Mouse (Mus musculus) erythroblast, adult 5-6 weeks (primary cell): Measurements from ENCODE around the gene Kat5. TPM values are rescaled to one million over a fixed set of nuclear protein-coding genes. Genes with fewer than 3 reads are reported as not detected.

Experiments
- ATAC-seq: replicated peaks from 2 replicates; pipeline ENCODE4 v1.8.0; 2016; ENCODE audit warnings: moderate number of reproducible peaks, mild to moderate bottlenecking, moderate TSS enrichment, inconsistent platforms; ENCODE audit not compliant: poor library complexity, low FRiP score, severe bottlenecking
- total RNA-seq, 2 experiments: library from RNA; stranded (forward) in 1 of 2; stranded (reverse) in 1 of 2; fragments of 150-400 nt in 1 of 2; fragments of 200-764, 138-1000 nt in 1 of 2; gene quantifications; 2 replicates each; pipeline versions ENCODE4 v1.2.3 to v1.2.4; 2015 to 2017; ENCODE audit warnings: low replicate concordance in 2 of 2

Kat5 gene
- total RNA-seq, 2 experiments from 2014 or later = 11.3 to 28.9 TPM

DNA sequence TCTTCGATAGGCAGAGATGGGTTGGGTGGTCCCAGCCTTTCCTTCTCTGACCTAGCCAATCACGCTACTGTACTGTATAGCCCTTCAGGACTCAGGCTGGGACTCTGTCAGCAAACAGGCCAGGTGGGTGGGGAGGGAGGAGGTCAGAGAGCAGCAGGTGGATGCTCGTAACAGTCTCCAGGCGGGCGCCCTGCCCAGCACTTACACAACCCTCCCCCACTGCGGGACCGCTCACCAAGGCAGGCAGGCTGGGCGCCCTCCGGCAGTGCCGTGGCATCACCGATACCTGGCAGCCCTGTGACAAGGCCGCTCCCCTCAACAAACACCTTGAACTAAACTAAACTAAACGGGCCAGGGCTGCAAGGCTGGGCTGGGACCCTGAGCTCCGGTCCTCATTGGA, 55.8 kb downstream of the Kat5 start:
- no peak for ATAC-seq

DNA sequence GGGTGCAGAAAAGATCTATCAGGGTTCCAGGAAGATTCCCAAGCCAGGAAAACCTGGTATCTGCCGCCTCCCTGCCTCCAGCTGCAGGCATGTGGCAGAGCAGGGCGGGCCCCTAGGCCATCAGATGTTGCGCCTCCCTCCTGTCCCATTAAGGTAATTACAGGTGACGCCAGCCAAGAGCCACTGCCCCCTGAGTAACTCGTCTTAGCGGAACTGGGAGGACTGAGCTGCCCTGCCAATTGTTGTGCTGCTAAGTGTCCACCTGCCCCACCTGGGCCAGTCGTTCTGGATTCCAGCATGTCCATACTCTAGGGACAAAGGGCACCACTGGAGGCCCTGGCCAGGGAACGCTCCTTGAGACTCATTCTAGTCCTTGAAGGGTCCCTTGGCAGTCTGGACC, 56.2 kb downstream of the Kat5 start:
- no peak for ATAC-seq

Other genes starting within 250 kb of the Kat5 start
- 7.3 and 12.3 TPM in 2 replicates for gene Eif1ad, start 243.5 kb downstream of the Kat5 start, total RNA-seq (2015; ENCODE audit: low replicate concordance)
- 14.7 and 18.7 TPM in 2 replicates for gene Eif1ad, start 243.5 kb downstream of the Kat5 start, total RNA-seq (2017; ENCODE audit: low replicate concordance)
- gene Banf1, start 243.1 kb downstream of the Kat5 start, total RNA-seq (2015; ENCODE audit: low replicate concordance) = 77.5 and 144 TPM in 2 replicates
- 5.9 and 14.1 TPM in 2 replicates for gene Banf1, start 243.1 kb downstream of the Kat5 start, total RNA-seq (2017; ENCODE audit: low replicate concordance)
- 28.4 and 63.2 TPM in 2 replicates for gene Sart1, start 221.5 kb downstream of the Kat5 start, total RNA-seq (2015; ENCODE audit: low replicate concordance)
- 28.5 and 48.2 TPM in 2 replicates for gene Sart1, start 221.5 kb downstream of the Kat5 start, total RNA-seq (2017; ENCODE audit: low replicate concordance)
- 2.5 TPM in 1 of 2 replicates, not detected in the other for gene Tsga10ip, start 207.7 kb downstream of the Kat5 start, total RNA-seq (2015; ENCODE audit: low replicate concordance)
- not detected in 2 replicates for gene Tsga10ip, start 207.7 kb downstream of the Kat5 start, total RNA-seq (2017; ENCODE audit: low replicate concordance)
- gene Drap1, start 185.3 kb downstream of the Kat5 start, total RNA-seq (2015; ENCODE audit: low replicate concordance) = 15.0 and 32.4 TPM in 2 replicates
- 15.8 and 18.0 TPM in 2 replicates for gene Drap1, start 185.3 kb downstream of the Kat5 start, total RNA-seq (2017; ENCODE audit: low replicate concordance)
- gene AI837181, start 185.1 kb downstream of the Kat5 start, total RNA-seq (2015; ENCODE audit: low replicate concordance) = 14.8 and 16.1 TPM in 2 replicates
- 5.3 and 7.7 TPM in 2 replicates for gene AI837181, start 185.1 kb downstream of the Kat5 start, total RNA-seq (2017; ENCODE audit: low replicate concordance)
- gene Fosl1, start 162.7 kb downstream of the Kat5 start, total RNA-seq (2015; ENCODE audit: low replicate concordance) = 0.42 TPM in 1 of 2 replicates, not detected in the other
- gene Fosl1, start 162.7 kb downstream of the Kat5 start, total RNA-seq (2017; ENCODE audit: low replicate concordance) = not detected in 2 replicates
- 0.38 TPM in 1 of 2 replicates, not detected in the other for gene Ccdc85b, start 152.3 kb downstream of the Kat5 start, total RNA-seq (2015; ENCODE audit: low replicate concordance)
- 0.14 and 0.17 TPM in 2 replicates for gene Ccdc85b, start 152.3 kb downstream of the Kat5 start, total RNA-seq (2017; ENCODE audit: low replicate concordance)
- gene Fibp, start 149.6 kb downstream of the Kat5 start, total RNA-seq (2015; ENCODE audit: low replicate concordance) = 13.2 and 15.2 TPM in 2 replicates
- gene Fibp, start 149.6 kb downstream of the Kat5 start, total RNA-seq (2017; ENCODE audit: low replicate concordance) = 17.6 and 19.0 TPM in 2 replicates
- not detected in 2 replicates for gene Ctsw, start 141.7 kb downstream of the Kat5 start, total RNA-seq (2015; ENCODE audit: low replicate concordance)
- gene Ctsw, start 141.7 kb downstream of the Kat5 start, total RNA-seq (2017; ENCODE audit: low replicate concordance) = not detected in 2 replicates
- gene Efemp2, start 136.3 kb downstream of the Kat5 start, total RNA-seq (2015; ENCODE audit: low replicate concordance) = not detected in 2 replicates
- gene Efemp2, start 136.3 kb downstream of the Kat5 start, total RNA-seq (2017; ENCODE audit: low replicate concordance) = 3.4 TPM in 1 of 2 replicates, not detected in the other
- 12.5 and 18.6 TPM in 2 replicates for gene Mus81, start 121.8 kb downstream of the Kat5 start, total RNA-seq (2015; ENCODE audit: low replicate concordance)
- 1.8 and 8.3 TPM in 2 replicates for gene Mus81, start 121.8 kb downstream of the Kat5 start, total RNA-seq (2017; ENCODE audit: low replicate concordance)
- 516 and 540 TPM in 2 replicates for gene Cfl1, start 119.8 kb downstream of the Kat5 start, total RNA-seq (2015; ENCODE audit: low replicate concordance)
- gene Cfl1, start 119.8 kb downstream of the Kat5 start, total RNA-seq (2017; ENCODE audit: low replicate concordance) = 293 and 380 TPM in 2 replicates
- not detected in 2 replicates for gene 1700020D05Rik, start 106.5 kb downstream of the Kat5 start, total RNA-seq (2015; ENCODE audit: low replicate concordance)
- 1.1 and 1.3 TPM in 2 replicates for gene 1700020D05Rik, start 106.5 kb downstream of the Kat5 start, total RNA-seq (2017; ENCODE audit: low replicate concordance)
- gene Snx32, start 99.7 kb downstream of the Kat5 start, total RNA-seq (2015; ENCODE audit: low replicate concordance) = 1.9 and 2.9 TPM in 2 replicates
- gene Snx32, start 99.7 kb downstream of the Kat5 start, total RNA-seq (2017; ENCODE audit: low replicate concordance) = 11.7 and 13.4 TPM in 2 replicates
- not detected in 2 replicates for gene Ovol1, start 49.6 kb downstream of the Kat5 start, total RNA-seq (2015; ENCODE audit: low replicate concordance)
- not detected in 2 replicates for gene Ovol1, start 49.6 kb downstream of the Kat5 start, total RNA-seq (2017; ENCODE audit: low replicate concordance)
- 2.9 and 5.2 TPM in 2 replicates for gene Ap5b1, start 42.2 kb downstream of the Kat5 start, total RNA-seq (2015; ENCODE audit: low replicate concordance)
- gene Ap5b1, start 42.2 kb downstream of the Kat5 start, total RNA-seq (2017; ENCODE audit: low replicate concordance) = 1.8 and 4.7 TPM in 2 replicates
- gene Rnaseh2c, start 8.4 kb downstream of the Kat5 start, total RNA-seq (2015; ENCODE audit: low replicate concordance) = 14.4 and 52.2 TPM in 2 replicates
- gene Rnaseh2c, start 8.4 kb downstream of the Kat5 start, total RNA-seq (2017; ENCODE audit: low replicate concordance) = 19.3 and 79.3 TPM in 2 replicates
- gene Rela, start 27.2 kb upstream of the Kat5 start, total RNA-seq (2015; ENCODE audit: low replicate concordance) = 13.1 and 25.1 TPM in 2 replicates
- 15.5 and 22.0 TPM in 2 replicates for gene Rela, start 27.2 kb upstream of the Kat5 start, total RNA-seq (2017; ENCODE audit: low replicate concordance)
- 20.5 and 36.9 TPM in 2 replicates for gene Sipa1, start 53.5 kb upstream of the Kat5 start, total RNA-seq (2015; ENCODE audit: low replicate concordance)
- 27.4 and 90.3 TPM in 2 replicates for gene Sipa1, start 53.5 kb upstream of the Kat5 start, total RNA-seq (2017; ENCODE audit: low replicate concordance)
- 5.0 and 7.3 TPM in 2 replicates for gene Map3k11, start 78.5 kb upstream of the Kat5 start, total RNA-seq (2015; ENCODE audit: low replicate concordance)
- 8.4 and 11.2 TPM in 2 replicates for gene Map3k11, start 78.5 kb upstream of the Kat5 start, total RNA-seq (2017; ENCODE audit: low replicate concordance)
- gene Pcnx3, start 78.7 kb upstream of the Kat5 start, total RNA-seq (2015; ENCODE audit: low replicate concordance) = 10.7 and 16.3 TPM in 2 replicates
- 14.8 and 20.3 TPM in 2 replicates for gene Pcnx3, start 78.7 kb upstream of the Kat5 start, total RNA-seq (2017; ENCODE audit: low replicate concordance)
- gene Kcnk7, start 94.1 kb upstream of the Kat5 start, total RNA-seq (2015; ENCODE audit: low replicate concordance) = not detected in 2 replicates
- gene Kcnk7, start 94.1 kb upstream of the Kat5 start, total RNA-seq (2017; ENCODE audit: low replicate concordance) = not detected in 2 replicates
- 27.5 and 57.9 TPM in 2 replicates for gene Ehbp1l1, start 116.1 kb upstream of the Kat5 start, total RNA-seq (2015; ENCODE audit: low replicate concordance)
- gene Ehbp1l1, start 116.1 kb upstream of the Kat5 start, total RNA-seq (2017; ENCODE audit: low replicate concordance) = 236 and 446 TPM in 2 replicates
- 11.5 and 30.4 TPM in 2 replicates for gene Fam89b, start 119.4 kb upstream of the Kat5 start, total RNA-seq (2015; ENCODE audit: low replicate concordance)
- gene Fam89b, start 119.4 kb upstream of the Kat5 start, total RNA-seq (2017; ENCODE audit: low replicate concordance) = 8.5 and 10.5 TPM in 2 replicates
- 0.63 TPM in 1 of 2 replicates, not detected in the other for gene Ltbp3, start 130.7 kb upstream of the Kat5 start, total RNA-seq (2015; ENCODE audit: low replicate concordance)
- gene Ltbp3, start 130.7 kb upstream of the Kat5 start, total RNA-seq (2017; ENCODE audit: low replicate concordance) = 0.68 TPM in 1 of 2 replicates, not detected in the other
- gene Scyl1, start 161.2 kb upstream of the Kat5 start, total RNA-seq (2015; ENCODE audit: low replicate concordance) = 8.2 and 12.9 TPM in 2 replicates
- gene Scyl1, start 161.2 kb upstream of the Kat5 start, total RNA-seq (2017; ENCODE audit: low replicate concordance) = 9.1 and 11.9 TPM in 2 replicates